Mouse (Mus musculus) hindbrain, embryonic 11.5 days (tissue): ENCODE results near the gene Nudt3. TPM values are rescaled to one million over a fixed set of nuclear protein-coding genes. Genes with fewer than 3 reads are reported as not detected.
"Not testable (repeated sequence)": the region's sequence is repeated elsewhere in the genome, so short reads cannot be mapped to it uniquely, and the experiment has no call there.

ENCODE experiments used
- ATAC-seq: fragments of 200-750 bp; cut with Nextera tagmentation; 2 replicates; pipeline ENCODE4 v1.8.0; 2017; ENCODE audit warnings: mild to moderate bottlenecking, moderate TSS enrichment, moderate library complexity; ENCODE audit not compliant: low FRiP score
- DNase-seq: peaks from one replicate; pipeline ENCODE4 v3.0.0-alpha.2; 2015; ENCODE audit warnings: low spot score
- H3K27ac ChIP-seq: fragments of 300-500 bp; sonication (generic); 2 replicates; pipeline ENCODE4 v1.5.1; 2014; ENCODE audit warnings: mild to moderate bottlenecking, low read depth, low read length
- H3K27me3 ChIP-seq: fragments of 300-500 bp; sonication (generic); 2 replicates; pipeline ENCODE4 v1.6.1; 2014; ENCODE audit warnings: mild to moderate bottlenecking, low read length, moderate library complexity, mixed read lengths; ENCODE audit not compliant: control insufficient read depth, insufficient read depth
- H3K36me3 ChIP-seq: fragments of 300-500 bp; sonication (generic); 2 replicates; pipeline ENCODE4 v1.6.1; 2014; ENCODE audit warnings: mild to moderate bottlenecking, low read length, moderate library complexity, mixed read lengths; ENCODE audit not compliant: control insufficient read depth, insufficient read depth
- H3K4me1 ChIP-seq: fragments of 300-500 bp; sonication (generic); replicated peaks from 2 replicates; pipeline ENCODE4 v1.6.1; 2014; ENCODE audit warnings: low read length, mixed read lengths; ENCODE audit not compliant: control insufficient read depth, insufficient read depth
- H3K4me2 ChIP-seq: fragments of 300-500 bp; sonication (generic); replicated peaks from 2 replicates; pipeline ENCODE4 v1.6.1; 2014; ENCODE audit warnings: mild to moderate bottlenecking, low read depth, low read length
- H3K4me3 ChIP-seq: fragments of 300-500 bp; sonication (generic); 2 replicates; pipeline ENCODE4 v1.5.1; 2014; ENCODE audit warnings: low read depth, low read length
- H3K9ac ChIP-seq: fragments of 300-500 bp; sonication (generic); 2 replicates; pipeline ENCODE4 v1.6.1; 2014; ENCODE audit warnings: low read depth, low read length
- H3K9me3 ChIP-seq: fragments of 300-500 bp; sonication (generic); 2 replicates; pipeline ENCODE4 v1.6.1; 2016; ENCODE audit warnings: low read length; ENCODE audit not compliant: control insufficient read depth
- WGBS: fragments of 180-500 bp; shearing (Covaris S2); extraction: QIAGEN DNeasy Blood & Tissue Kit; methylation state at CpG from one replicate; pipeline ENCODE4 v1.1.7; 2014; 5-methylcytosine and 5-hydroxymethylcytosine counted together
- polyA plus RNA-seq: library from polyadenylated mRNA; unstranded; fragments of >200 nt; fragmentation: Nextera tagmentation; extraction: Ambion mirVana; gene quantifications from 2 replicates; pipeline ENCODE4 v1.2.1, GENCODE M21; 2014

The Nudt3 gene
- polyA plus RNA-seq, 1 experiment from 2014 or later, result 61.2 TPM

- Histone ChIP-seq H3K4me1 (peaks cover 4% of the 10 kb centered on the region; the same call in 1 of the 2 replicates), H3K9me3 (no peaks in the 10 kb centered on the region), H3K27me3 (peaks cover 12% of the 10 kb centered on the region), H3K9ac (no peak overlapping the region), H3K27ac (no peak overlapping the region), H3K4me2 (no peak overlapping the region), H3K36me3 (no peaks in the 10 kb centered on the region), H3K4me3 (no peak overlapping the region)
- 86% methylated on average over 23 of the region's 23 CpGs for WGBS
- no peak for ATAC-seq
- no peak for DNase-seq
These were observed 28.9 kb upstream of the Nudt3 start for GRCm38 (mm10) chr17:27652046-27652790.

GRCm38 (mm10) chr17:27650586-27650985, 27.3 kb upstream of the Nudt3 start:
- Histone ChIP-seq H3K27ac (no peak overlapping the region), H3K4me3 (no peak overlapping the region), H3K4me2 (no peak overlapping the region), H3K36me3 (no peaks in the 10 kb centered on the region), H3K9me3 (no peaks in the 10 kb centered on the region), H3K4me1 (peaks cover 4% of the 10 kb centered on the region; the same call in 1 of the 2 replicates), H3K27me3 (peaks cover 7% of the 10 kb centered on the region; the same call in 1 of the 2 replicates), H3K9ac (no peak overlapping the region)
- no peak for ATAC-seq
- no peak for DNase-seq
- WGBS, result 77% methylated on average over 13 of the region's 13 CpGs

DNA sequence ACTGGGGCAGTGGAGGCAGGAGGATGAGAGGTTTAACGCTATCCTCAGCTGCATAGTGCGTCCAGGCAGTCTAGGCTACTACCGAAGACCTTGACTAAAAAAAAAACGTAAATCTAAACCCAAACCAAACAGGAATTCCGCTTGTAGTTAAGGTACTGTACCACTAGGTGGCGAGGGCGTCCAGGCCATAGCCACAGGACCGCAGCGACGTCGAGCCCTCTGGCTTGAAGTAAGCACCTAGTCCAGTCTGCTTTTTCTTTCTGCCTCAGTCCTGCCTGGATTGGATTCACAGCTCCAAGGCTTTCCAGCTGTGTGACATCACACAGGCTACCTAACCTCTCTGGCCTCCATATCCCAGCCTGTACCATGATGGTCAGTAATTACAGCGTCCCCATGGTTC, 26.9 kb upstream of the Nudt3 start:
- Histone ChIP-seq H3K4me3 (no peak overlapping the region), H3K9ac (no peak overlapping the region), H3K4me2 (no peak overlapping the region), H3K27ac (no peak overlapping the region), H3K9me3 (no peaks in the 10 kb centered on the region), H3K27me3 (peaks cover 5% of the 10 kb centered on the region; the same call in 1 of the 2 replicates), H3K36me3 (no peaks in the 10 kb centered on the region), H3K4me1 (peaks cover under 1% of the 10 kb centered on the region; the same call in 1 of the 2 replicates)
- 14% methylated on average over 12 of the region's 12 CpGs for WGBS
- DNase-seq, result peak; percentile 82
- ATAC-seq, result no peak

DNA sequence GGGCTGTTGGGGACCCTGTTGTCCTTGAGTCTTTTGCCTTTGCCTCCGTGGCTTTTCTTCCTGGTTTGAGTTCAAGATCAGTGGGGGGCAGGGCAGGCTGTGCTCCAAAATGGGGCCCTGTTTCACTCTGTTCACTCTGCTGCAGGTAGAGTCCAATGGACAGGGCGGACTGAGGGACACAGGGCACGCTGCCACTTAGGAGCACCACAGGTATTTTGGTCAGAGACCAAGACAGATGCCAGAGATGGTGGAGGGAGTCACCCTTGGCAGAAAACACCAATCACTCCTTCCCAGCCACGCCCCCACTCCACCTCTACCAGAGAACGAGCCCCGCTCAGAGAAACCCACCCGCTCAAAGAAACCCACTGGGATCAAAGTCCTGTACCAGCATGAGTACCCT, 22.5 kb upstream of the Nudt3 start:
- H3K9ac ChIP-seq, result no peak overlapping the region
- 37% methylated on average over 7 of the region's 7 CpGs for WGBS
- H3K4me1 ChIP-seq, result no peaks in the 10 kb centered on the region
- H3K4me2 ChIP-seq, result no peak overlapping the region
- no peak for ATAC-seq
- H3K4me3 ChIP-seq, result no peak overlapping the region
- H3K36me3 ChIP-seq, result no peaks in the 10 kb centered on the region
- no peaks in the 10 kb centered on the region for H3K27me3 ChIP-seq
- no peak for DNase-seq
- H3K9me3 ChIP-seq, result no peaks in the 10 kb centered on the region
- H3K27ac ChIP-seq, result no peak overlapping the region

DNA sequence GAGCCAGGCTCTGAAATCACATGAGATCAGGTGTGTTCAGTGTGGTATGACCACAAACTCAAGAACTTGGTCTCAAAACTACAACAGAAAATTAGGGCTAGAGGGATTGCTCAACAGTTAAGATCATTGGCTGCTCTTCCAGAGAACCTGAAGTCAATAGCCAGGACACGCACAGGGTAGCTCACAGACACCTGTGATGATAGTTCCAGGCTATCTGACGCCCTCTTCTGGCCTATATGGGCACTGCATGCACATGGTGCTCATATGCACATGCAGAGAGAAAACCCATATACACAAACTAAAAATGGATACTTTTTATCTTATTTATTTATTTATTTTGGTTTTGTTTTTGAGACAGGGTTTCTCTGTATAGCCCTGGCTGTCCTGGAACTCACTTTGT, 21.3 kb upstream of the Nudt3 start:
- ATAC-seq, result no peak
- no peak overlapping the region for H3K4me2 ChIP-seq
- WGBS, result 54% methylated on average over 2 of the region's 2 CpGs

GRCm38 (mm10) chr17:27643756-27644155, 20.5 kb upstream of the Nudt3 start:
- Histone ChIP-seq H3K27me3 (no peaks in the 10 kb centered on the region), H3K9me3 (no peaks in the 10 kb centered on the region), H3K4me1 (no peaks in the 10 kb centered on the region), H3K27ac (no peak overlapping the region), H3K36me3 (no peaks in the 10 kb centered on the region), H3K4me3 (no peak overlapping the region), H3K4me2 (no peak overlapping the region), H3K9ac (no peak overlapping the region)
- WGBS, result 84% methylated on average over 9 of the region's 9 CpGs
- DNase-seq (no peak), ATAC-seq (no peak)

More for the DNA sequence above, 21.3 kb upstream of the Nudt3 start:
- Histone ChIP-seq H3K9me3 (no peaks in the 10 kb centered on the region), H3K27ac (no peak overlapping the region), H3K4me3 (no peak overlapping the region), H3K4me1 (no peaks in the 10 kb centered on the region), H3K9ac (no peak overlapping the region), H3K36me3 (no peaks in the 10 kb centered on the region), H3K27me3 (no peaks in the 10 kb centered on the region)
- no peak for DNase-seq

DNA sequence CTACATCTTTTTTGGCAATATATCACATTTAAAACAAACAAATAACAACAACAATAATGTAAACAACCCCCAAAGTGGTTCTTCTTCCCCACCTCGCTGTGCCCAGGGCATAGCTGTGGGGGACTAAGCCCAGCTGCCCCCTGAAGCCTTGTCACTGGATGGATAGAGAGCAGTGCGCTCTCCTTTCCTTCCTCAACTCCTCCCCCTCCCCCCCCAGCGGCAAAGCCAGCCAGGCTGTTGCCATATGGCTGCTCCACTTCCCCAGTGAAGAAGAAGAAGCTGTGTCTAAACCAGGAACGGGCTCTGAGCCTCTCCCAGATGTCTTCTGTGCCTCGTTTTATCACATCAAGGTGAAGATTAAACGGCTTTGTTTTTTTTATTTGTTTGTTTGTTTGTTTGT, 19.8 kb upstream of the Nudt3 start:
- Histone ChIP-seq H3K4me1 (no peaks in the 10 kb centered on the region), H3K27ac (peak overlapping the region; percentile 48; the same call in 1 of the 2 replicates), H3K9ac (no peak overlapping the region), H3K4me3 (no peak overlapping the region), H3K9me3 (no peaks in the 10 kb centered on the region), H3K36me3 (no peaks in the 10 kb centered on the region), H3K4me2 (no peak overlapping the region), H3K27me3 (no peaks in the 10 kb centered on the region)
- ATAC-seq, result 0 out of 2 replicates have a peak, but pooled peaks have one; percentile 60
- DNase-seq, result peak; percentile 33
- 38% methylated on average over 6 of the region's 6 CpGs for WGBS

DNA sequence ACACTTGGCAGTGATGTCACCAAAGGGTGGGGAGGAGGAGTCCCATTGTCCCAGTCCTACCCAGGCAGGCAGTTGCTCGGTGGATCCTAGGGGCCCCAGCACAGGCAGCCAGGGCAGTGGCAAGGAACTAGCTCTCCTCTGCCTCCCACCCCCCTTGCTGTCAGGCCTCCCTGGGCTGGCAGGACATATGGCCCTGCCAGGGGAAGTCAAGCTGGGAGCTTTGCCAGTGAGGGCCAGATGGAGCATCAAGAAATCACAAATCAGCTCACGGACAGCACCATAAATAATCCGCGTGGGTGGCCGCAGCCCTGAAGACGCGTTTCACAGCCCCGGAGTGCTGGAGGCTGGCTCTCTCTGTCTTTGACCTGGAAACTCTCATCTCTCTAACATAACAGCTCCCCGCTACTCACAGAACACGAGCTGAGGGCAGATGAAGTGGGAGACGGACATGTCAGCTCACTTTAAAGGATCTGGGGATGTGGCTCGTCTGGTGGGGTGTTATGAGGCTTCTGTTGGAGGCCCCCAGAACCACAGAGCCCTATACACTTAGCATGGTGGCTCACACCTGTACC, 19.3 kb upstream of the Nudt3 start:
- no peak overlapping the region for H3K9ac ChIP-seq
- no peaks in the 10 kb centered on the region for H3K9me3 ChIP-seq
- no peak overlapping the region for H3K4me2 ChIP-seq
- H3K36me3 ChIP-seq, result no peaks in the 10 kb centered on the region
- no peaks in the 10 kb centered on the region for H3K4me1 ChIP-seq
- H3K27me3 ChIP-seq, result no peaks in the 10 kb centered on the region
- WGBS, result 34% methylated on average over 12 of the region's 12 CpGs
- ATAC-seq (peak; percentile 85), DNase-seq (peak; percentile 48)
- no peak overlapping the region for H3K4me3 ChIP-seq
- peak overlapping the region; percentile 48; the same call in 1 of the 2 replicates for H3K27ac ChIP-seq

GRCm38 (mm10) chr17:27639851-27640250, 16.6 kb upstream of the Nudt3 start:
- H3K4me2 ChIP-seq, H3K4me1 ChIP-seq, ATAC-seq, H3K9ac ChIP-seq, DNase-seq, H3K36me3 ChIP-seq, H3K9me3 ChIP-seq, H3K27ac ChIP-seq, H3K4me3 ChIP-seq, H3K27me3 ChIP-seq: not testable (repeated sequence)
- 89% methylated on average over 6 of the region's 6 CpGs for WGBS
